Mouse (Mus musculus) neural tube, embryonic 11.5 days (tissue): ENCODE results near the gene Il11ra1. TPM values are rescaled to one million over a fixed set of nuclear protein-coding genes. Genes with fewer than 3 reads are reported as not detected.
A peak's percentile ranks its signal among the peaks of the same experiment; 100 is the strongest.

Source experiments
- ATAC-seq: fragments of 200-750 bp; cut with Nextera tagmentation; 2 replicates; pipeline ENCODE4 v1.8.0; 2017; ENCODE audit warnings: moderate number of reproducible peaks, mild to moderate bottlenecking, moderate TSS enrichment, moderate library complexity; ENCODE audit not compliant: insufficient read depth, low FRiP score, low TSS enrichment
- DNase-seq: peaks from one replicate; pipeline ENCODE4 v3.0.0-alpha.2; 2015; ENCODE audit warnings: low spot score
- H3K27ac ChIP-seq: fragments of 300-500 bp; sonication (generic); 2 replicates; pipeline ENCODE4 v1.5.1; 2014; ENCODE audit warnings: low read depth, mild to moderate bottlenecking, low read length
- H3K27me3 ChIP-seq: fragments of 300-500 bp; sonication (generic); 2 replicates; pipeline ENCODE4 v1.6.1; 2014; ENCODE audit warnings: mild to moderate bottlenecking, low read length, mixed read lengths; ENCODE audit not compliant: control insufficient read depth, insufficient read depth
- H3K36me3 ChIP-seq: fragments of 300-500 bp; sonication (generic); 2 replicates; pipeline ENCODE4 v1.6.1; 2014; ENCODE audit warnings: mild to moderate bottlenecking, low read length, moderate library complexity, mixed read lengths; ENCODE audit not compliant: control insufficient read depth, insufficient read depth
- H3K4me1 ChIP-seq: fragments of 300-500 bp; sonication (generic); 2 replicates; pipeline ENCODE4 v1.6.1; 2014; ENCODE audit warnings: low read length, mixed read lengths; ENCODE audit not compliant: control insufficient read depth, insufficient read depth
- H3K4me2 ChIP-seq: fragments of 300-500 bp; sonication (generic); 2 replicates; pipeline ENCODE4 v1.6.1; 2014; ENCODE audit warnings: low read depth, mild to moderate bottlenecking, moderate library complexity
- H3K4me3 ChIP-seq: fragments of 300-500 bp; sonication (generic); 2 replicates; pipeline ENCODE4 v1.5.1; 2014; ENCODE audit warnings: low read depth, low read length
- H3K9ac ChIP-seq: fragments of 300-500 bp; sonication (generic); 2 replicates; pipeline ENCODE4 v1.6.1; 2014; ENCODE audit warnings: mild to moderate bottlenecking, low read length
- H3K9me3 ChIP-seq: fragments of 300-500 bp; sonication (generic); 2 replicates; pipeline ENCODE4 v1.6.1; 2016; ENCODE audit warnings: low read length; ENCODE audit not compliant: control insufficient read depth
- WGBS: fragments of 180-500 bp; shearing (Covaris S2); extraction: QIAGEN DNeasy Blood & Tissue Kit; methylation state at CpG from one replicate; pipeline ENCODE4 v1.1.7; 2014; 5-methylcytosine and 5-hydroxymethylcytosine counted together
- polyA plus RNA-seq: library from polyadenylated mRNA; unstranded; fragments of >200 nt; fragmentation: Nextera tagmentation; extraction: Ambion mirVana; gene quantifications from 2 replicates; pipeline ENCODE4 v1.2.1, GENCODE M21; 2014

The Il11ra1 gene
- polyA plus RNA-seq, 1 experiment from 2014 or later: 65.9 TPM

DNA sequence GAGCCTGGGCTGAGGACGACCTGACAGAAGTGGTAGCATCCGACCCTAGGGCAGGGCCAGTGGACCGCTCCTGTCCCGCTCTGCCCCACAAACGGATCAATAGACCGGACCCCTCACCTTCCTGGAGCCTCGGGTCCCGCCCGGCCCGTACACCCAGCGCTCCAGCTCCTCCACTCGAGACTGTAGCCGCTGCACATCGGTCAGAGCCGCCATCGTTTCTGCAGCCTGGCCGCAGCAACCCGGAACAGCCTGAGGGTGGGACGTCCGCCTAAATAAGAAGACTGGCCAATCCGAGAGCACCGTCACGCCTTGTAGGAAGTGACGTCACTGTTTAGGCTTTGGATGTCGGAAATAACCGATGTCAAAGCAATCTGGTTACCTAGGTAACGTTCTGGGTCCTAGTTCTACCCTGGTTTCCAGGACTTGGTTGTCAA is 23.1 kb downstream of the Il11ra1 start, which contains the start of gene Dctn3:
Dctn3 (minus strand) TSS at position 253 of the 434 bp plus-strand sequence.
- WGBS: 0% methylated on average over 27 of the region's 27 CpGs

DNA sequence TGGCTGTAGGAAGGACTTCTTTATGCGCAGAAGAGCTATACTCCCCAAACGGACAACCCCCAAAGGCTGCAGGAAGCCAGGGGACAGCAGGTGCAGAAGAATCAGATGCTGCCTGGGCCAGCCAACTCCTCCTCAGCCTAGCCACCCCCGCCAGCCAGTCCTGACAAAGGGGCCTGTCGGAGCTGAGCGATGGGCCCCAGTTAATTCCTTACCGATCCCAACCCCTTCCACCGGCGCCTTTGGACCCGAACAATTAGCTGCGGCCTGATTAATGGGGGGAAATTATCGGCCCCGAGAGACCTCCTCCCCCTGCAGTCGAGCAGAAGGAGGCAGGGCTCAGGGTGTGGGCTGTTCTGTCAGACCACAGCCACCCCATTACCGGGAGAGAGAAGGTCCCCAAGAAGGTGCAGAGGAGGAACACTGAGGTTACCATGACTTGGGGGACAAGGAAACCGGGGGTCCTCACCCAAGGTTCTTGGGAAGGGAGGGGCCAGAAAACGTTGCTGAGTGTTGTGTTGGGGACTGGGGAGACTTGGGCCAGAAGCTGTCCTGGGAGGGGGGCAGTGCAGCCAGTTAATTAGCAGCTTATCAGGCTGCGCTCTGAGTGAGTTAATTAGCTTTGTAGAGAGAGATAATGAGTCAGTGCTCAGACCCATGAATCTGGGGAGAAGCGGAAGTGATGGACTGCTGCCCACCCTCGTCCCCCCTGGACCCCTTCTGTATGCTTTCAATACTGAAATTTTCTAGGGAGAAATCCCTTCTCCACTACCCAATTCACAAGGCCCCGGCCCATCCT is 27.2 kb downstream of the Il11ra1 start:
- Histone ChIP-seq H3K9me3 (no peaks in the 10 kb centered on the region), H3K36me3 (no peaks in the 10 kb centered on the region), H3K27me3 (peaks cover 65% of the 10 kb centered on the region), H3K4me3 (no peak overlapping the region), H3K9ac (peak overlapping the region; percentile 29), H3K4me1 (peaks cover 13% of the 10 kb centered on the region; the same call in 1 of the 2 replicates), H3K27ac (no peak overlapping the region), H3K4me2 (peak overlapping the region; percentile 22)
- ATAC-seq (peak; percentile 69; the same call in 1 of the 2 replicates), DNase-seq (peak; percentile 78)
- WGBS: 12% methylated on average over 20 of the region's 20 CpGs

More for the DNA sequence above, 23.1 kb downstream of the Il11ra1 start, which contains the start of gene Dctn3:
- no peaks in the 10 kb centered on the region for H3K9me3 ChIP-seq
- peak within 1 kb of the TSS; percentile 71 for H3K4me3 ChIP-seq
- H3K9ac ChIP-seq: peak within 1 kb of the TSS; percentile 72
- H3K4me2 ChIP-seq: peak within 1 kb of the TSS; percentile 80
- H3K27me3 ChIP-seq: peaks cover 30% of the 10 kb centered on the region
- ATAC-seq (peak; percentile 90), DNase-seq (peak; percentile 89)
- H3K36me3 ChIP-seq: peaks cover 3% of the 10 kb centered on the region; the same call in 1 of the 2 replicates
- no peak within 1 kb of the TSS for H3K27ac ChIP-seq
- H3K4me1 ChIP-seq: peaks cover 8% of the 10 kb centered on the region; the same call in 1 of the 2 replicates

- peak within 1 kb of the TSS; percentile 28 for H3K4me3 ChIP-seq
- DNase-seq: peak; percentile 66
- H3K9me3 ChIP-seq: no peaks in the 10 kb centered on the region
- H3K9ac ChIP-seq: no peak within 1 kb of the TSS
- 2% methylated on average over 49 of the region's 50 CpGs for WGBS
- ATAC-seq: no peak
- H3K27me3 ChIP-seq: peaks cover 59% of the 10 kb centered on the region
- peak within 1 kb of the TSS; percentile 47 for H3K4me2 ChIP-seq
- H3K4me1 ChIP-seq: peaks cover 6% of the 10 kb centered on the region; the same call in 1 of the 2 replicates
- H3K36me3 ChIP-seq: no peaks in the 10 kb centered on the region
- no peak within 1 kb of the TSS for H3K27ac ChIP-seq
These were observed 31.4 kb downstream of the Il11ra1 start, which contains the start of gene Arid3c for GRCm38 (mm10) chr4:41731052-41731765. Arid3c (minus strand) TSS chr4:41731142.

DNA sequence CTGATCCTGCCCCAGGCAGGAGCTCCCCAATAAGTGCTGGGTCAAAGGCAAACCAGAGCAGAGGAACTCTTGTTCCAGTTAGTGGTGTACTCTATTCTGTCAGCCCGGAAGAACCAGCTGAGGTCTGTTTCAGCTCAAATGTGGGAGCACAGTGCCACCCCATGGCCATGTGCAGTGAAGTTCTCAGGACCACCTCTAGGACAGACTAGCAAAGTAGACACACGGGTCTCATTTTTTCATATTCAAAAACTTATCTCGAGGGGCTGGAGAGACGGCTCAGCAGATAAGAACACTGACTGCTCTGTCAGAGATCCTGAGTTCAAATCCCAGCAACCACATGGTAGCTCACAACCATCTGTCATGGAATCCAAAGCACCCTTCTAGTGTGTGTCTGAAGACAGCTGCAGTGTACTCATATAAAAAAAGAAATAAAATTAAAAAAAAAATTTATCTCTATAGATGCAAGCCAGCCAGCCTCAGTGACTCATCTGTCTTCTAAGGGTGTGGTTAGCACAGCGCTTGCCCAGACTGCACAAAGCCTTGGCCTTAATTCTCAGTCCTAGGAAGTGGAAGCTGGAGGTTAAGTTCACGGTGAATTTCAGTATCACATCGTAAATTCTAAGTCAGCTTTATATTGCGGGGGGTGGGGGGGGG is 37.9 kb downstream of the Il11ra1 start:
- no peak overlapping the region for H3K4me3 ChIP-seq
- 54% methylated on average over 8 of the region's 8 CpGs for WGBS
- H3K9me3 ChIP-seq: no peaks in the 10 kb centered on the region
- peaks cover 2% of the 10 kb centered on the region for H3K36me3 ChIP-seq
- H3K4me2 ChIP-seq: no peak overlapping the region
- ATAC-seq (no peak), DNase-seq (peak; percentile 78)
- H3K4me1 ChIP-seq: peaks cover 6% of the 10 kb centered on the region; the same call in 1 of the 2 replicates
- H3K27ac ChIP-seq: no peak overlapping the region
- no peak overlapping the region for H3K9ac ChIP-seq
- peaks cover 6% of the 10 kb centered on the region; the same call in 1 of the 2 replicates for H3K27me3 ChIP-seq

DNA sequence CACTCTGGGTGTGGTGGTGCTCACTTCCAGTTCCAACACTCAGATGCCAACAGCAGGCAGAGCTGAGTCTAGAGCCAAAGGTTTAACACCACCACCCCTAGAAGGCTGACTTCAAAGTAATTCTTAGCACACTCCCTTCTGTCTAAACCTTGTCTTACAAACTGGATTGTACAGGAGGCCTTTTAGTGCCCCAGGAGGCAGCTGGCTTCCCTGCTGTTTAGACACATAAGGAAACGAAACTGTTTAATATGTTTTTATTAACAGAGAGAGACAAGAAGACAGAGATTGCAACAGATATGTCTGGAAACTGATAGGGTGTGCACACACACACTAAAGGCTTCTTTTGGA is 38.4 kb downstream of the Il11ra1 start:
- H3K4me1 ChIP-seq: peaks cover 6% of the 10 kb centered on the region; the same call in 1 of the 2 replicates
- ATAC-seq (no peak), DNase-seq (no peak)
- no peak overlapping the region for H3K9ac ChIP-seq
- H3K9me3 ChIP-seq: no peaks in the 10 kb centered on the region
- peaks cover 2% of the 10 kb centered on the region for H3K36me3 ChIP-seq
- no peak overlapping the region for H3K27ac ChIP-seq
- WGBS: 81% methylated on average over 1 of the region's 1 CpGs
- H3K27me3 ChIP-seq: peaks cover 1% of the 10 kb centered on the region; the same call in 1 of the 2 replicates
- H3K4me3 ChIP-seq: no peak overlapping the region
- no peak overlapping the region for H3K4me2 ChIP-seq

GRCm38 (mm10) chr4:41739260-41739659 is 39.5 kb downstream of the Il11ra1 start:
- no peaks in the 10 kb centered on the region for H3K27me3 ChIP-seq
- DNase-seq: no peak
- no peak for ATAC-seq
- 91% methylated on average over 13 of the region's 13 CpGs for WGBS
- no peak overlapping the region for H3K4me3 ChIP-seq
- H3K4me2 ChIP-seq: no peak overlapping the region
- H3K4me1 ChIP-seq: peaks cover 6% of the 10 kb centered on the region; the same call in 1 of the 2 replicates
- peaks cover 2% of the 10 kb centered on the region for H3K36me3 ChIP-seq
- no peaks in the 10 kb centered on the region for H3K9me3 ChIP-seq
- H3K9ac ChIP-seq: no peak overlapping the region
- H3K27ac ChIP-seq: no peak overlapping the region

GRCm38 (mm10) chr4:41740380-41741157 is 40.8 kb downstream of the Il11ra1 start:
- H3K4me3 ChIP-seq: peak overlapping the region; percentile 57
- DNase-seq: no peak
- no peaks in the 10 kb centered on the region for H3K27me3 ChIP-seq
- H3K4me2 ChIP-seq: peak overlapping the region; percentile 92
- peaks cover 6% of the 10 kb centered on the region; the same call in 1 of the 2 replicates for H3K4me1 ChIP-seq
- under 1% methylated on average over 48 of the region's 48 CpGs for WGBS
- H3K27ac ChIP-seq: 0 out of 2 replicates have a peak overlapping the region, but pooled peaks have one; percentile 4
- peaks cover 2% of the 10 kb centered on the region for H3K36me3 ChIP-seq
- peak; percentile 79 for ATAC-seq
- H3K9ac ChIP-seq: peak overlapping the region; percentile 50
- no peaks in the 10 kb centered on the region for H3K9me3 ChIP-seq
